Mouse (Mus musculus): Measurements from ENCODE around the gene Ctla4.

Ctla4 gene

GRCm38 (mm10) chr1:60865167-60865566 is 21.6 kb upstream of the Ctla4 start:
- no peak for DNase-seq (ENCODE audit: low read depth, low spot score)

DNA sequence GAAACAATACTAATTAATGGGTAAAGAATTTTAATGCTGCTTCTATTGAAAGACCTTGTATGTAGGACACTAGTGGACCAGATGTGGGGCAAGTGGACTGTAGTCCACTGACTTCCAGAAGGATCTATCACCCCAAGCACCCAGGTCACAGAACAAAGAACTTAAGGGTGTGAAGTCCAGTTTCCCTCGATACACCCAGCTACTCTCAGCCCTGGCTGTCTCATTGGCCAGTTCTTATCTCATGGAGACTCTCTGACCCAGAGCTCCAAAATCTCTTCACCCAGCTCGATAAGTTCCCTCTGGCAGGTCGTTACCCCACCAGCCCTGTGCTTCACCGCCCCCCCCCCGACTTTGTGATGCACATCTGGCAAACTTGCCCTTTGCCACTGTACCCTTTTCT is 20.8 kb upstream of the Ctla4 start:
- no peak for DNase-seq (ENCODE audit: low read depth, low spot score)

GRCm38 (mm10) chr1:60868333-60869277 is 18.2 kb upstream of the Ctla4 start:
- no peak for DNase-seq (ENCODE audit: low read depth, low spot score)

DNA sequence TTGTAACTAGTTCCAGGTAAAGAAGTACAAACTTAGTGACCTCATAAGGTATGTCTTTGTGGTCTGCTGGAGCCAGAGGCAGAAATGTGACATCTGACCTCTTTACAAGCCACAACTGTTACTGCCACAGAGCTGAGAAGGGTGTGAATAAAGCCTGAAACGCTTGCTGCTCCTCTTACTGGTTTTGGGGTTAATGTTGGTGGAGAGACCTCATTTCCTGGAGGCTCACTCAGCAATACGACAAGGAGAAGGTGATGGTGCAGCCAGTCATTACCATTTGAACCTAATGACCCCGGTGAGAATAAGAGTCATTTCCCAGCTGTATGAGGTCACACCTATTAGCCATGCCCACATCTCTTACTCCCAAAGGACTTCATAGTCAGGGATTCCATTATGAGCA is 11.5 kb upstream of the Ctla4 start:
- DNase-seq (ENCODE audit: low read depth, low spot score), result no peak

DNA sequence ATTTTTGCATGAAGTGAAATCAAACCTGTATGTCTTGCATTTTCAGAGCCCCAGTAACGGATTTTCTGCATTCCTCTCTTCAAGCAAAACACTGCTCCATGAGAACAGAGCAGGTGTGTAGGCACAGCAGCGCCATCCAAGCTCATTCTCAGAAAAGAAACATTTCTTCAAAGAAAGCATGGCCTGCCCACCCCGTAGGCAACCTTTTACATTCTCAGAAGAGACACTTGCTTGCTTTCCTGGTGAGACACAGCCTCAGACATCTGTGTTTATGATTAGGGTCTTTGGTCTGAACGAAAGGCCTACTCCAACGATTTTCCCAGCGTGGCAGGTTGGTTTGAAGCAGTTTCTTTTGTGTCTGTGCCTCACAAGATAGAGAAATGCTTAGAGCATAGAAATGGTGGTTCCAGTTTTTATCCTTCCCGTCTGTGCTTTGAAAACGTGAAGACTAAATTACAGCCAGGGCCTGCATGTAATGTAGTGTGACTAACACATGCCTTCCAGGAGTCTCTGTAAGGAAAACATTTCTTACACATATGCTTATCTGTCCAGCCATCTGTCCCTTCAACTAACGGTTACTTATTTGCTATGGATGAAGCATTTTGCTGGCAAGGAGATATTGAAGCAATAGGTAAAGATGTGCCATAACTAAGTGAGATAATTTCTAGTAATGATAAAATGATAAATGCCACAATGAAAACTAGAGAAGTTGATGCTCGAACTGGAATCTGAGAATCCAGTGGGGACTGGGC is 6.5 kb upstream of the Ctla4 start:
- no peak for DNase-seq (ENCODE audit: low read depth, low spot score)

- no peak for DNase-seq (ENCODE audit: low read depth, low spot score)
Measured at GRCm38 (mm10) chr1:60882792-60883191, 4.0 kb upstream of the Ctla4 start.

DNA sequence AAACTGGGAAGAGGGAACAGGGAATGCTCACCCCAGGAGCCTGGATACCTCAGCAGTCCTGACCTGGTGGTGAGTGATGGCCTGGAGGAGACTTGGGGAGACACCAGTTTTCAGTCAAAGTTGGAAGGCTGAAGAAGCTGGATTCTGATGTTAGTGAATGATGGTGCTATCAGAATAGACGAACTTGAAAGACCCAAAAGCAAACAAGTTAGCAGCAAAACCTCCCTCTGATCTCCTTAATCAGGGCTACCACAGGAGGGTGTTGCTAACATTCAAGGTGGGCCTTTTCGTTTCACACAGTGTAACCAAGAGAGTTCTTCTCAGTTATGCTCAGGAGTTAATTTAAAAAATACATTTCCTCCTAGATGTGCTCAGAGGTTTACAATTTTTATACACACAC is 3.5 kb upstream of the Ctla4 start:
- no peak for DNase-seq (ENCODE audit: low read depth, low spot score)

DNA sequence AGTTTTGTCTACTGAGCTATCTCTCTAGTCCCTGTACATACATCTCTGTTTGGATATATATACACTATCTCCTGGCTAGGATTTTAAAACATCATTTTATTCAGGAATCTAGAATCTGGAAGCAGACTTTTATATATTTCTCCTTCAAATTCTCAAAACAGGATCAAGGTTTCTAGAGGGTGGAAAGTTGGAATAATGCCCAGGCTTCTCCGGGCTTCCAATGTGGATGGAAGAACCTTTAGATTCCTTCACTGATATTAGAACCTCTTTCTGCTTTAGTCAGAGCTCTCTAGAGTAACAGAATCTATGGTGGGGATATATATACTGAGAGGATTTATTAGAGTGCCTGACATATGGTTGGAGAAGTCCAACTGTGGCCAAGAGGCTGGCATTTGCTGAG is 2.2 kb upstream of the Ctla4 start:
- DNase-seq (ENCODE audit: low read depth, low spot score), result no peak

DNA sequence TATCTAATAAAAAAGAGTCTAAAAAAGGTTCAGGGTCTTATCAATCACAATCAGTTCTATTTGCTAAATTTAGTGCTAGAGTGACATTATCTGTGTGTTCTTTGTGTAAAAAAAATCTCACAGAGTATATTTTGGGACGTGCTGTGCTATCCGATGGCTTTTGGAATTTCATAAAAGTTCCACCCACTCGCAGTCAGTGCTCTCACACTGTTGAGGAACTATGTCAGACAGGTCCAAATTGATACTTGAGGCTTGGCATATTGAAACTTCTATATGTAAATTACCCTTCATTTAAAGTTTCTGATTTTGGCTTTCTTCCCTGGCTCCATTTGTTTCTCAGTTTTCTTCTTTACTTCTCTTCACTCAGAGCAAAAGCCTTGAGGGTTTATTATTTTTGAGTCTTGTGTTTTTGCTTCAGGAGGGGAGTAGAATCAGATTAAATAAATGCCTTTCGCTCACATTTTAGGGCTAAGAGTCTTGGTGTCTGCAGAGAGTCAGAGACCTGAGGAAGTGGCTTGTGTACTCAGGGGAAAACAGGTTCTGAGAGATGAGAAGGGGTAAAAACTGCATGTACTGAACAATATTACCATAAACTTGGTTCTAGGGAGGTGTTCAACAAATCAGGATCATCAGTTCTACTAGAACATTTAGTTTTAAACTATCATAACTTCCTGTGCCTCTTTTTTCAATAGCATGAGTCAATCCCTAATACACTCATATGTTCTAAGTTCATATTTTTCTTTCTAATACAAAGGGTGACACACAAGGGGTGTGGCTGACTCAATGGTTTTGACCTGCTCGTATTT is 11.5 kb downstream of the Ctla4 start:
- DNase-seq (ENCODE audit: low read depth, low spot score), result no peak

DNA sequence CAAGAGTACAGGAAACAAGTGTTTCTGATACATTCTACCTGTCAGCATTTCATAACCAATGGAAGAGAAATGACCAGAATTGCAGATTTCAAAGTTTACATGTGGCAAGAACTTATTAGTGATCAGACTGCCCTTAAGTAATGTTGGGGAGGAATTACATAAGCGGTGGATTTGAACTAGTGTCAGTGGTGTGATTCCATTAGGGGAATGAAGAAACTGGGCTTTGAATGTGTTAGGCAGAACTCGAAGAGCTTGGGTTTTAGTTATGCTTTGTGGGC is 12.1 kb downstream of the Ctla4 start:
- DNase-seq (ENCODE audit: low read depth, low spot score), result no peak

- no peak for DNase-seq (ENCODE audit: low read depth, low spot score)
Measured at GRCm38 (mm10) chr1:60899244-60899643, 12.4 kb downstream of the Ctla4 start.

- DNase-seq (ENCODE audit: low read depth, low spot score), result no peak
Measured at GRCm38 (mm10) chr1:60902547-60902946, 15.7 kb downstream of the Ctla4 start.

- DNase-seq (ENCODE audit: low read depth, low spot score), result no peak
Measured at GRCm38 (mm10) chr1:60903126-60903525, 16.3 kb downstream of the Ctla4 start.

DNA sequence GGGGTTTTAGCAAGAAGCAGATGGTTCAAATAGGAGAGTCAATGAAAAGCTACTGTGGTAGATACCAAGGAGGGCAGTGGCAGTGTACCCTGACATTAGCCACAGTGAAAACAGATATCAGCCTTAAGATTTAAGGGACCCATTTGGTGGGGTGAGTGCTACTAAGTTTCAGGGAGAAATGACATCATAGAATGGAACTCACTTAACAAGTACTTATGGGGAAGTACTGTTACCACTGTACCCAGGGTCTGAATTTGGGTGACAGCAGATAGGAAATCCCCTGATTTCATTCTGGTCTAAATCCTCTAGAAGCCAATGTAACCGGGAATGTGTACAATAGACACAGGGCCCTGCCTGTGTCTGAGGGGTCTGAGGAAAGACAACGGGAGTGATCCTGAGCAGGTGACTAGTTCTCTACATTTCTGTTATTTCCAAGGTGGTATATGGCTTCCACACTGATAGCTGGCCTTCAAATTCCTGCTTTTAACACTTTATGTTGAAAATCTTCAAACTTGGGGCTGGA is 17.7 kb downstream of the Ctla4 start:
- no peak for DNase-seq (ENCODE audit: low read depth, low spot score)

GRCm38 (mm10) chr1:60907466-60907865 is 20.7 kb downstream of the Ctla4 start:
- no peak for DNase-seq (ENCODE audit: low read depth, low spot score)

- DNase-seq (ENCODE audit: low read depth, low spot score), result no peak
Measured at GRCm38 (mm10) chr1:60908751-60909161, 22.0 kb downstream of the Ctla4 start.

- DNase-seq (ENCODE audit: low read depth, low spot score), result no peak
Measured at GRCm38 (mm10) chr1:60909746-60910145, 22.9 kb downstream of the Ctla4 start.

- DNase-seq (ENCODE audit: low read depth, low spot score), result no peak
Measured at GRCm38 (mm10) chr1:60910796-60911195, 24.0 kb downstream of the Ctla4 start.

DNA sequence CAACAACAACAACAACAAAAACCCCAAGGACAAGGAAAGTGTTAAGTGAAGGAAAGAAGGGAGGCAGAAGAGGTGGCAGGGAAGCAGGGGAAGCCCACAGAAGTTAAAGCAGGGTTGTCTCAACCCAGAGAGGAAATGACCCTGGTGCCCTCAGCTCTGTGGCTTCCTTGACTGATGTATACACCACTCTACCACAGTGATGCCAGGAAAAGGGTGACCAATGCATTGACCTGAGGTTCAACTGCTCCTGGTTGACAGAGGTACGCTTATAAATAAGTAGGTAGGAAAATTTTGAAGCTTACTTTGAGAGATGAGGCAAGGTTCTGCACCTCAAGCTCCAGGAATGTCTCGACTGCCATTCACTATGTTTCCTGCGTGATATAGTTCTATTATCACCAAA is 24.8 kb downstream of the Ctla4 start:
- no peak for DNase-seq (ENCODE audit: low read depth, low spot score)

- no peak for DNase-seq (ENCODE audit: low read depth, low spot score)
Measured at GRCm38 (mm10) chr1:60913305-60913704, 26.5 kb downstream of the Ctla4 start.

DNA sequence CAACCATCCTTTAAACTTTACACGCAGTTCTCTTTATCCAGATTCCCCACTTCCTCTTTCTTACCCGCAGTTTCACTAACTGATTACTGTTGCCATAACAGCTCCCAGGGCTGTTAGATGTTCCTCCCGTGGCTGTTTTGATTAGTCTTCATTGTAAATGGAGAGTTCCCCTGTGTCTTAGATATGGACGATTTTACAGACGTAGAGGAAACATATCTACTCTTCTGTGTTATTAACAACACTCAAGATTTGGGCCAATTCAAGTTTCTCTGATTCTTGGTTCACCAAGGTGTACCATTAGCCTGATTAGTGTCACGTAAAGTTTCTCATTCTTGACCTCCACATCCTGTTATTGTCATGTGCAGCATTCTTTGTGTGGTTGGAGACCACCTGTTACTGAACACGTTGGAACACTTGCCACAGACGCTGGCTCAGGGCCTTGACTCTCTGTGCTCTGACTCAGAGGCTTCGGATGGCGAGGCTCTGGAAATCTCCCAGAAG is 29.5 kb downstream of the Ctla4 start:
- DNase-seq (ENCODE audit: low read depth, low spot score), result no peak

All from brain, embryonic 18.5 days (tissue).